Mouse (Mus musculus) c-Kit-negative CD71-positive TER-119-positive erythroid progenitor cells, embryonic 14.5 days (primary cell): Measurements from ENCODE around the gene Ccdc69.

Experiments
- DNase-seq: peaks from one replicate; pipeline ENCODE4 v3.0.0-alpha.2; 2013; ENCODE audit warnings: low read depth, low spot score

The Ccdc69 gene

DNA sequence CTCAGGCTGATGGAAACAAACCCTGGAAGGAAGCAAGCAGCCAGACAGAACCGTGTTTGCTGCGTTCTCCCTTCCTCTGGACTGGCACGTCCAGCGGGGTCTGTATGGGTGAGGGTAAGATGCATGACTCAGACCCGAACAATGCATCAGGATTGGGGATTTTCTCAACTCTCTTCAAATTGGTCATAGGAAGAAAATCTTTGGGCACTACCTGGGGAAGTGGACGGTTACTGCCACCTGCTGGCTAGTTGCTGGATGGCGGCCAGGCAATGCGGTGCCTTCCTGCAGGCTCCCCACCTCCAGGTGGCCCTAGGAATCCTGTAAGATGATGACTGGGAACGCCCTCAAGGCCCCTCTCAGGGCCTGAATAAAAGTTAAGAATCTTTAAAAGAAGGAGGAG, 38.3 kb downstream of the Ccdc69 start:
- DNase-seq: no peak

- DNase-seq: no peak
These were observed 41.3 kb downstream of the Ccdc69 start for GRCm38 (mm10) chr11:55036601-55037000.

GRCm38 (mm10) chr11:55033040-55033660, 44.8 kb downstream of the Ccdc69 start, which contains the start of gene Anxa6:
Gene Anxa6, minus strand, starts transcription at chr11:55033445.
- peak; percentile 16 for DNase-seq

DNA sequence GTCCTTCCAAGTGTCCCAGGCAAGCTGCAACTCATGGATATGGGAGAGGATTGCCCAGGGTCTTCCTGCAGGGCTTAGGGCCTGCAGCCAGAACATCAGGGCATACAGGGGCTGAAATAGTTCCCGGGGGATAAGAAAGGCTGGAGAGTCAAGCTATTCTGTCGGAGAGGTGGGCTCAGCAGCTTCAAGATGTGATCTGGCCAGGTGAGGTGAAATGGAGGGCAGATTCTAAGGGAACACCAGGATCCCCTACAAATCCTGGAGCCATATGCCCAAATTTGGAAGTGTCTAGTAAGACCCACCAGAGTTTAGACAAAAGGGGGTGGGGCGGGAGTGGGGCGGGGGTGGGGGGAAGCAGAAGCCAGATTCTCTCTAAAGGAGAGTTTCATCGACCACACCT, 45.6 kb downstream of the Ccdc69 start:
- DNase-seq: no peak

GRCm38 (mm10) chr11:55031991-55032280, 46.0 kb downstream of the Ccdc69 start:
- no peak for DNase-seq

- no peak for DNase-seq
These were observed 46.5 kb downstream of the Ccdc69 start for GRCm38 (mm10) chr11:55031211-55031990.

GRCm38 (mm10) chr11:55028509-55028908, 49.4 kb downstream of the Ccdc69 start:
- DNase-seq: no peak

DNA sequence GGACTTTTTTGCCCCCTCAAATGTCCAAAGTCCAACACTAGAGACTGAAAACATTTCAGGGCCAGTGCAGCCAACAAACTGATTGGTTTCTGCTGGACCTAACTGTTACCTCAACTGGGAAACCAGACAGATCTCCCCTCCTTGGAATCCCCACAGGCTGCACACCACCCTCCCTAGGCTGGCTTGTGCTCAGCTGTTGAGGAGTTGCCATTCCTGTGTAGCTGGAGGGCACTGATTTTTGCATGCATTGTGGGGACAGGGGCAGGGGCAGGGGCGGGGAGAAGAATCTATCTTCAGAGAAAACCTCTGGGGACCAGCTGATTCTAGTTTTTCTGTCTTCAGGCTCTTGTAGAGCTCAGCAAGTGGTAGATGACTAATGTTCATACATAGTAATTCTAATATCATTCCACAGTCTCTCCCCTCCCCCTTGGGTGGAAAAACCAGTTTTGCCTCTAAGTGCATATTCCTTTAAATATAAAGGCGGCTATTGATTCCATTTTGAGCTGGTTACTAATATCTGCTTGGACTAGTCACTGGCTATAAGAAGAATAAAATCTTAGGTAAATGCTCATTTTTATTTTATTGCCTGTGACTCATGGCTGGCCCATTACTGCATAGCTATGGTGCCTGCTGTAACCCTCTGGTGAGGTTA, 50.6 kb downstream of the Ccdc69 start:
- no peak for DNase-seq

GRCm38 (mm10) chr11:55025896-55026295, 52.0 kb downstream of the Ccdc69 start:
- no peak for DNase-seq

- no peak for DNase-seq
These were observed 54.3 kb downstream of the Ccdc69 start for GRCm38 (mm10) chr11:55023583-55023982.

DNA sequence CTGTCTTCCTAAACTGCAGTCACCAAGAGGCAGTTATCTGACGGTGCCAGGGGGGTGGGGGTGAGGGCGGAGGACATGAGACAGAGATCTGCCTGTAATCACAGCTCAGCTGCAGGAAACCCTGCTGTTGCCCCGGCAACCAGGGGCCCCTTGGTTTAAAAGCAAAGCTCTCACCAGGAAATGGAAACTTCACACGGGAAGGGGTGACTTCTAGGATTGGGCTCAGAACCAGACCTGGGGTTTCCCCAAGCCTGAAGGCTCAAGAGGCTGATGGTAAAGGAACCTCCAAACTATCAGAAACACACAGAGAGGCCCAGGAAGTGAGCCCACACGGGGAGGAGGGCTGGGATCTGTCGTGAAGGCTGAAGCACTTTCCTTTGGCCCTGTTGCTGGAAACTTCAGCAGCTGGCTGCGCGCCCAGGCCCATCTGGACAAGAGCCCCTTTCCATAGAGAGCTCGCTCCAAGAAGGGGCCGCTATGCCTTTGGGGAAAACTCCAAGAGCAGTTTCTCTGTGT, 54.8 kb downstream of the Ccdc69 start:
- DNase-seq: no peak

- DNase-seq: no peak
These were observed 55.4 kb downstream of the Ccdc69 start for GRCm38 (mm10) chr11:55022508-55022907.

DNA sequence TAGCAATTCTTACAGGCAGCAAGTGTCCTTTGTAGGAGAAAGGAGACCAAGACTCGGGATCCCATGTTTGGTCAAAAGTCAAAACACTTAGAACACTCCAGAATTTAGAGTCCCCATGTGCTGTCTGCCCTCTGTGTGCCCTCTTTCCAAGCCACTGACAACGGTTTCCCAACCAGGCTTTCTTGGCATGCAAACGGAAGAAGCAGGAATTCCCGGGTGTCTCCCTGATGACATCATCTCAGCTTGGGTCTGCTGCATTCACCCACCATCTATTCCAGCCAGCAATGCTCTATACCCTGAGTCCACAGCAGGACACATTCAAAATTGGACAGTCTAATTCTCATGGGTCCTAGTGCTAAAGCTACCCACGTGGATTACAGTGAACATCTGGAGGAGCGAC, 56.1 kb downstream of the Ccdc69 start:
- DNase-seq: no peak

- no peak for DNase-seq
These were observed 56.5 kb downstream of the Ccdc69 start for GRCm38 (mm10) chr11:55021458-55021857.

GRCm38 (mm10) chr11:55019711-55020110, 58.2 kb downstream of the Ccdc69 start:
- DNase-seq: no peak

- DNase-seq: no peak
These were observed 59.9 kb downstream of the Ccdc69 start for GRCm38 (mm10) chr11:55018034-55018433.

DNA sequence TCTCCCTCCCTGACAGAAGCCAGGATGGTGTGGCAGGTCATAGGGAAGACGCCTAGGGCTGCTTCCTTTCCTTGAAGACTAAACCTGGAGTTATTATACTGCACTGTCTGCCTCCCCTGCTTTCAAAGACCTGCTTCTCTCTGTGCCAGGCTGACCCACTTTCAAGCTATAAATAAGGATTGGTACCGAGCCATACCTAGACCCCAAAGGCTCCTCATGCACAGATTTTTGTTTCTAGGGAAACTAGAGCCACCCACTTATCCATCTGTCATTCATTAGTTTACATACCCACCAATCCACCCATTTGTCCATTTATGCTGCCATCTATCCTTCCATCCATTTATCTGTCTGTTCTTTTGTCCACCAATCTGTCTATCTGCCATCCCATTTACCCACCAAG, 60.7 kb downstream of the Ccdc69 start:
- DNase-seq: no peak

- no peak for DNase-seq
These were observed 61.2 kb downstream of the Ccdc69 start for GRCm38 (mm10) chr11:55016758-55017157.

- no peak for DNase-seq
These were observed 62.1 kb downstream of the Ccdc69 start for GRCm38 (mm10) chr11:55015831-55016241.

DNA sequence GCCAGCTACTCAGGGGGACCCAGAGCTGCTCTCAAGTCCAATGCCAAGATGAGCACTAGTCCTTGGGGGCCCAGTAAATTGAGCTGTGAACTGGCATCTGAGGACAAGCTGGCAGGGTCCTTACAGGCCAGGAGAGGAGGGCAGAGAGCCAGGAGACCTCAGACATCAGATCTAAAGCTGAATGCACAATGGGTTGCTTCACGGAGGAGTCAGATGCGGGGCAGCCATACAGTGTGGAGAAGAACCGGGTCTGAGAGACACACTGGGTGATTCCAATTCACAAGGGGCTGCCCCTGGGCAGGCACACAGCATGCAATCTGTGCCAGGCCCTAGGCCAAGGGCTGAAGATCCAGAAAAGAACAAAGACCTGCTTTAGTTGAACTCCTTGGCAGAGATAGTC, 62.7 kb downstream of the Ccdc69 start:
- DNase-seq: no peak

DNA sequence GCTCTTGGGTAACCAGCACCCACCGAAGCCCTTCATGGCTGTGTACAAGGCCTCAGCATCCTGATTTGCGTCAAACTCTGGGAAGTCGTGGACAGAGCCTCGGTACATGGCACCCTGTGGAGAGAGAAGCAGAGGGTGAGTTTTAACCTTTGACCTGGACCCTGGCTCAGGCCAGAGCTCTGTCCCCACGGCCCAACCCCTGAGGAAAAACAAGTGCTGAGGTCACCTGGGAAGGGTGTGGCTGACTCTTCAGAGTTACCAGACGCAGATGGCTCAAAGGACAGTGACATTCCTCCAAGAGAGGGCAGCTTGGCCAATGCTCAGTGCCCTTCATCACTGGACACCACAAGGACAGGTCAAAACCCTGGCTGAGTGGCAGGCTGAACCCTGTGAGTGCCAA, 64.1 kb downstream of the Ccdc69 start:
- DNase-seq: no peak
